Mouse (Mus musculus): ENCODE results near the gene Cers1.

Gene Cers1

DNA sequence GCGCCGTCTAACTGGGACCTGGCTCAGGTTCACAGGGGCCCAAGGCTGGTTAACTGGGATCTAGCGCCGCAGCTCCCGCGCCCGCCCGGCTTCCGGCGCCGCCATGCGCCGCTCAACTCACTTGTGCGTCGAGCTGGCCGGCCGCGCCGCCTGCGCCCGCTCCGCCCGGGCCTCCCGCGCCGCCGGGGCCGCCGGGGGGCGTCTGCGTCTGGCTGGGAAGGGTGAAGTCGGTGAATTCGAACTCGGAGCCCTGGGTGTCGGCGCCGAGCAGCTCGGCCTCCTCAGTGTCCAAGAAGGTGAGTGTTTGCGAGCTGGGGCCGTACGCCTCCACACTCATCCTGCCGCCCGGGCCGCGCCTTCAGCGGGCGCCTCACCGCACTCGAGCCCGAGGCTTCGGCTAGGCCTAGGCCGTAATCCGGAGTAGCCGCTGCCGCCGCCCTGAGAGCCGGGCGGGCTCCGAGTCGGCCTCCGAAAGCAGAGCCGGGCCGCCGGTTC, 37.1 kb downstream of the Cers1 start:
- DNase-seq: no peak

DNA sequence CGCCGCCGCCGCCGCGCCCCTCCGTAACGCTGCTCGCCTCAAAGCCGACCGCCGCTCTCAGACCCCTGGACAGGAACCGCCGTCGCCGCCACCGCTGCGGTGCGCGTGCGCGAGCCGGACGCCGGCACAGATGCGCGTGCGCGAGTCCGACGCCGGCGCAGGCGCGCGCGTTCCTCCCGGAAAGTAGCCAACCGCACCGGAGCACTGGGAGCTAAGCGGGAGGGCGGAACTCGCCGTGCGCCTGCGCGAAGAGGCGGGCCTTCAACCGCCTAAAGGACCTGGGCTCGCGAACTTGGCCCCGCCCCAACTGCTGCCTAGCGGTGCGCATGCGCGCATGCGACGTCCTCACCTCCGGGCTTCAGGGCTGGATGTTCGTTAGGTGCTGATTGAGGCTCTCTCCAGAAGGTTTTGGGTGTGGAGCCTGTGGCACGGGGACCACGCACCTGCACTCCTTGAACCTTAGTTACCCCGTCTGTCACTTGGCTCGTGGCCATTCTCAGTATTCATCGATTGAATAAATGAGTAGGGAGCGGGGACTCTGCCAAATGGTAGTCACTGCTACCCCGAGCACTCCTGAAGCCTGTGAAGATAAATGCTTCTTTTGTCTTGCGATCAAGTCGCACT, 37.7 kb downstream of the Cers1 start, which contains the start of gene Upf1:
Gene Upf1 (minus strand): TSS at position 85 of the 624 bp plus-strand sequence.
- peak; percentile 100 for DNase-seq

DNA sequence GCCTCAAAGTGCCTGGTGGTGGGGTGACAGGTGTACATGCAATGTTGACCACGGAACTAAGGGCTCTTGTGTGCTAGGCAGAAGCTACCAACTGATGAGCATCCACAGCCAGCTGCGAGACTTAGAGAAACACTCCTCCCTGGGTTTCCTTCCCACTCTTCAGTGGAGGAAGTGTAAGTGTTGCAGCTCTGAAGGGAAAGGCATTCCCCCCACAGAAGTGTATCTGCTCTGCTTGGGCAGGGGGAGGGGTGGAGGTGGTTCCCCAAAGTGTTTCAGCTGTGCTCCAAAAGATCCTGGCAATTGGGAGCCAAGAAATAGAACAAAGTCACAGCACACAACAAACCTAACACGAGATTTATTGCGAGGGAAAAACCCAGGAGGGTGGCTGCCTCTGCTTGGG, 38.4 kb downstream of the Cers1 start:
- no peak for DNase-seq

- DNase-seq: no peak
These were observed 40.5 kb downstream of the Cers1 start for GRCm38 (mm10) chr8:70356111-70356510.

- DNase-seq: peak; percentile 61 to 68
These were observed 43.8 kb downstream of the Cers1 start for GRCm38 (mm10) chr8:70359411-70359810.

DNA sequence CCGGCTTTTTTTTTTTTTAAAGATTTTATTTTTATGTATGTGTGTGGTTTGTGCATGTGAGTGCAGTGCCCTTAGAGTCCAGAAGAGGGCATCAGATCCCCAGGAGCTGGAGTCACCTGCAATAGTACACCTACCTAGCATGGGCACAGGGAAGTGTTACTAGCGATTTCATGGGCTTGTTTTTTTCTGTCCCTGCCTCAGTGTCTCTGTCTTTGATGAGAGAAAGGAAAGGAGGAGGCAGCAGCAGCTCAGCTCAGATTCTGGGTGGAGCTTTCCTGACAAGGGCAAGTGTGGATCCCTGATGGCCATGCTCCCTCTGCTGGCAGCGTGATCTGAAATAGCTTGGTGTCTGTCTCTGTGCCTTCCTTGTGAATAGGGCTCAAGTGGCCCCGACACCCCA, 45.2 kb downstream of the Cers1 start:
- DNase-seq: peak; percentile 51 to 52

GRCm38 (mm10) chr8:70361484-70362032, 46.0 kb downstream of the Cers1 start:
- DNase-seq: no peak

GRCm38 (mm10) chr8:70364066-70364465, 48.5 kb downstream of the Cers1 start:
- DNase-seq: no peak

- no peak for DNase-seq
These were observed 51.0 kb downstream of the Cers1 start for GRCm38 (mm10) chr8:70366588-70366987.

GRCm38 (mm10) chr8:70370476-70370875, 54.9 kb downstream of the Cers1 start:
- no peak for DNase-seq

- peak in 1 of 2 experiments; percentile 4 for DNase-seq
These were observed 56.4 kb downstream of the Cers1 start for GRCm38 (mm10) chr8:70371951-70372350.

- DNase-seq: peak in 1 of 2 experiments; percentile 40
These were observed 58.1 kb downstream of the Cers1 start, which contains the start of gene Comp for GRCm38 (mm10) chr8:70373397-70374317. Gene Comp, plus strand, starts transcription at chr8:70373558.

GRCm38 (mm10) chr8:70374318-70374927, 58.8 kb downstream of the Cers1 start:
- DNase-seq: peak; percentile 80 to 81

GRCm38 (mm10) chr8:70375212-70375859, 59.8 kb downstream of the Cers1 start:
- DNase-seq: peak in 1 of 2 experiments; percentile 26

DNA sequence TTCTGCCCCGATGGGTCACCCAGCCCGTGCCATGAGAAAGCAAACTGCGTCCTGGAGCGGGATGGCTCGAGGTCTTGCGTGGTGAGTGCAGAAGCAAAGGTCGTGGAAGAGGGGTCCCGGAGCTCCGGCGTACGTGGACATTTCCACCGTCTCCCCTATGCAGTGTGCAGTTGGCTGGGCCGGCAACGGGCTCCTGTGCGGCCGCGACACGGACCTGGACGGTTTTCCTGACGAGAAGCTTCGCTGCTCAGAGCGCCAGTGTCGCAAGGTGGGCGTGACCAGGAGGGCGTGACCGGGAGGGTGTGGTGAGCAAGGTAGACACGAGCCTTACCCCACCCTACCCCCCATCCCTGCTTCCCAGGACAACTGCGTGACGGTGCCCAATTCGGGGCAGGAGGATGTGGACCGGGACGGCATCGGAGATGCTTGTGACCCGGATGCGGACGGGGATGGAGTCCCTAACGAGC, 60.7 kb downstream of the Cers1 start:
- DNase-seq: peak in 1 of 2 experiments; percentile 40

GRCm38 (mm10) chr8:70377049-70377448, 61.5 kb downstream of the Cers1 start:
- DNase-seq: peak in 1 of 2 experiments; percentile 47

GRCm38 (mm10) chr8:70380069-70380468, 64.5 kb downstream of the Cers1 start:
- peak in 1 of 2 experiments; percentile 35 for DNase-seq

Data from cerebellum, postnatal 10 days (tissue).